Mouse (Mus musculus) kidney, postnatal 0 days (tissue): Measurements from ENCODE around the gene Gpr160. TPM values are rescaled to one million over a fixed set of nuclear protein-coding genes. Genes with fewer than 3 reads are reported as not detected.

Experiments used
- ATAC-seq: fragments of 200-750 bp; cut with Nextera tagmentation; replicated peaks from 2 replicates; pipeline ENCODE4 v1.8.0; 2017; ENCODE audit warnings: low read depth, moderate number of reproducible peaks, moderate TSS enrichment, moderate library complexity; ENCODE audit not compliant: low FRiP score
- DNase-seq: peaks from one replicate; pipeline ENCODE4 v3.0.0-alpha.2; 2016; ENCODE audit warnings: low spot score
- H3K27ac ChIP-seq: fragments of 300-500 bp; sonication (generic); 2 replicates; pipeline ENCODE4 v1.5.1; 2014; ENCODE audit warnings: mild to moderate bottlenecking
- H3K27me3 ChIP-seq: fragments of 300-500 bp; sonication (generic); 2 replicates; pipeline ENCODE4 v1.6.1; 2014; ENCODE audit warnings: low read length, mixed read lengths; ENCODE audit not compliant: insufficient read depth
- H3K36me3 ChIP-seq: fragments of 300-500 bp; sonication (generic); 2 replicates; pipeline ENCODE4 v1.6.1; 2014; ENCODE audit warnings: low read length, mixed read lengths; ENCODE audit not compliant: insufficient read depth
- H3K4me1 ChIP-seq: fragments of 300-500 bp; sonication (generic); replicated peaks from 2 replicates; pipeline ENCODE4 v1.6.1; 2014; ENCODE audit warnings: antibody characterized with exemption, low read length, mixed read lengths; ENCODE audit not compliant: insufficient read depth
- H3K4me2 ChIP-seq: fragments of 300-500 bp; sonication (generic); 2 replicates; pipeline ENCODE4 v1.6.1; 2014; ENCODE audit warnings: mild to moderate bottlenecking, low read length, moderate library complexity, mixed read lengths
- H3K4me3 ChIP-seq: fragments of 300-500 bp; sonication (generic); replicated peaks from 2 replicates; pipeline ENCODE4 v1.5.1; 2014; ENCODE audit warnings: low read depth, low read length
- H3K9ac ChIP-seq: fragments of 300-500 bp; sonication (generic); 2 replicates; pipeline ENCODE4 v1.6.1; 2014; ENCODE audit warnings: low read depth, low read length
- H3K9me3 ChIP-seq: fragments of 300-500 bp; sonication (generic); replicated peaks from 2 replicates; pipeline ENCODE4 v1.6.1; 2016; ENCODE audit warnings: low read length, inconsistent platforms, mixed read lengths
- CTCF ChIP-seq: IDR thresholded peaks from 2 replicates; pipeline ENCODE4 v1.5.1; 2016; ENCODE audit warnings: antibody characterized with exemption, low read depth, mild to moderate bottlenecking, moderate library complexity
- WGBS: fragments of 180-500 bp; shearing (Covaris S2); extraction: QIAGEN DNeasy Blood & Tissue Kit; methylation state at CpG from one replicate; pipeline ENCODE4 v1.1.7; 2014; 5-methylcytosine and 5-hydroxymethylcytosine counted together
- polyA plus RNA-seq: library from polyadenylated mRNA; unstranded; fragments of >200 nt; fragmentation: Nextera tagmentation; extraction: Ambion mirVana; gene quantifications from 2 replicates; pipeline ENCODE4 v1.2.1, GENCODE M21; 2015

Gpr160 gene
- polyA plus RNA-seq, 1 experiment from 2014 or later, result 24.2 TPM

DNA sequence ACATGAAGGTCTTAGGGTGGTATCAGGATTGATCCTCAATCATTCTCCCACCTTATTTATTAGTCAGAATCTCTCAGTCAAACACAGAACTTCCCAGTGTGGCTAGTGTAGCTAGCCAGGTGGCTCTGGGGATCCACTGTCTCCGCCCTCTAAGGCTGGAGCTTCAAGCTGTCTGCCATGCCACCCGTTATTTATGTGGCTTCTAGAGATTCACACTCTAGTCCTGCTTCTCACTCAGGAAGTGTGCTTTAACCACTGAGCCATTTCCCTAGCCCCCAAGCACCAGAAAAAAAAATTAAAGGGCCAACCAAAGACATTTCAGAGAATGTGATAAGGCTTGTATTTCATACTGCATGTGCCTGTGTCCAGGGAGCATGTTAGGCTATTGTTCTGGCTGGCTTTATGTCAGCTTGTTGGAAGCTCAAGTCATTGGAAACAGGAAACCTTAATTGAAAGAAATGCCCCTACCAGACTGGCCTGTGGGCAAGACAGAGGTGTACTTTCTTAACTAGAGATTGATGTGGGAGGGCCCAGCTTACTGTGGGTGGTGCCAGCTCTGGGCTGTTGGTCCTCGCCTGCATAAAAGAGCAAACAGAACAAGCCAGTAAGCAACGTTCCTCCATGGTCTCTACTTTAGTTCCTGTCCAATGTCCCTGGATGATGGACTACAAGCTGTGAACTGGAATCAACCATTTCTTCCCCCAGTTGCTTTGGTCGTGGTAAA, 8.1 kb downstream of the Gpr160 start:
- 56% methylated on average over 5 of the region's 5 CpGs for WGBS
- Histone ChIP-seq H3K4me3 (no peak overlapping the region), H3K27ac (no peak overlapping the region), H3K4me1 (no peaks in the 10 kb centered on the region), H3K4me2 (no peak overlapping the region), H3K36me3 (no peaks in the 10 kb centered on the region), H3K27me3 (no peaks in the 10 kb centered on the region), H3K9me3 (no peaks in the 10 kb centered on the region), H3K9ac (no peak overlapping the region)
- ATAC-seq, result no peak
- TF ChIP-seq CTCF, result no peak
- no peak for DNase-seq

DNA sequence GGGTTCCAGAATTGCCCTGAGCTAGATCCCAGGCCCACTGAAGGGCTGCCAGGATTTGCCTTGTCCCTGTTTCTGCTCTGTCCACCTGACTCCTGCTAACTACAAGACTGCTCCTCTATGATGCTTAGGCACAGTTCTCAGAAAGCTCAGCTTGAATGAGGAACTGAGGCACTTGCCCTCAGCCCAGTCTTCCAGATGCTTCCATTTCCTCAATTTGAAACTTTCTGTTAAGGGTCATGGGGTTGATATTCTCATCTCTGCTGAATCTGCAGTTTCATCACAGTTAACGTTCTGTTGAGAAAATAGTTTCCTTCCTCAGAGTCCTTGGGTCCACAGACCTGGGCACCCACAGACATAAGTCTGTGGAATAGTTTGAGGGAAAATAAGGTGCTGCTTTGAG, 8.9 kb downstream of the Gpr160 start:
- Histone ChIP-seq H3K4me1 (no peaks in the 10 kb centered on the region), H3K9me3 (no peaks in the 10 kb centered on the region), H3K4me2 (no peak overlapping the region), H3K4me3 (no peak overlapping the region), H3K27me3 (no peaks in the 10 kb centered on the region), H3K9ac (no peak overlapping the region), H3K27ac (no peak overlapping the region), H3K36me3 (no peaks in the 10 kb centered on the region)
- WGBS, result 55% methylated on average over 1 of the region's 1 CpGs
- ATAC-seq (no peak), DNase-seq (no peak)
- no peak for TF ChIP-seq CTCF

DNA sequence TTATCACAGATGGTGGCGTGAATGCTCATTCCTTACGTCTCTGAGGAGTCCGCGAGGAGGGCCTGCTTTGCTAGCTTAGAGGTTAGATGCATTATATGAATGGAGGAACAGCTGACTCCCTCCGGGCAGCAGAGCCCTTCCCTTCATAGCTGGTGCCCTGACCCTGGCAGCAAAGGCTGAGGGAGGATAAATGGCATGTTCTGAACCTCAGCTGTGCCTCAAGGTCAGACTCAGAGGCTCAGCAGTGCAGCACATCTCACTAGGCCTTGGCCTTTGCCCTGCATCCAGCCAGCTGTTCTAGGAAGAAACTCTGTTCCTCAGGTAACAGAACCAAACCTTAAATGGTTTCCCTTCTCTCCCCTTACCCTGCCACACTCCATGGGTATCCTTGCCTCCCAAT, 12.4 kb downstream of the Gpr160 start:
- H3K27me3 ChIP-seq, result no peaks in the 10 kb centered on the region
- TF ChIP-seq CTCF, result no peak
- H3K36me3 ChIP-seq, result no peaks in the 10 kb centered on the region
- H3K4me1 ChIP-seq, result no peaks in the 10 kb centered on the region
- ATAC-seq (no peak), DNase-seq (no peak)
- no peak overlapping the region for H3K27ac ChIP-seq
- 86% methylated on average over 5 of the region's 5 CpGs for WGBS
- no peak overlapping the region for H3K4me3 ChIP-seq
- no peak overlapping the region for H3K4me2 ChIP-seq
- H3K9me3 ChIP-seq, result no peaks in the 10 kb centered on the region
- no peak overlapping the region for H3K9ac ChIP-seq

DNA sequence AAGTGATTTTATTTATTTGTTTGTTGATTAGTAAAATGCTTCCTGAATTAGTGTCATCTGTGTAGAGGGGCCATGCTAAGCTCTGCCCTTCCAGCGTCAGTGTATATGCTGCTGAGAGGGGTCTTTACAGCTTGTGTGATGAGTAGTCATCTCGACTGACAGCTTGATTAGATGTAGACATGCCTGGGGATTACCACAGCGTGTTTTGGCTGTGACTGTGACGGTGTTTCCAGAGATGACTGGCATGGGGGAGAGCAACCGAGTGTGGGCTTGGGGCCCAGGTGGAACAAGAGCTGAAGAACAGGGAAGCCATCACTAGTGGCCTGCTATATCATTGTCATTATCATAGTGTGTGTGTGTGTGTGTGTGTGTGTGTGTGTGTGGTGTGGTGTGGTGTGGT, 12.9 kb downstream of the Gpr160 start:
- ATAC-seq (no peak), DNase-seq (no peak)
- H3K4me3 ChIP-seq, result no peak overlapping the region
- no peak overlapping the region for H3K9ac ChIP-seq
- 73% methylated on average over 5 of the region's 5 CpGs for WGBS
- no peaks in the 10 kb centered on the region for H3K36me3 ChIP-seq
- H3K9me3 ChIP-seq, result no peaks in the 10 kb centered on the region
- H3K4me1 ChIP-seq, result no peaks in the 10 kb centered on the region
- no peaks in the 10 kb centered on the region for H3K27me3 ChIP-seq
- H3K27ac ChIP-seq, result no peak overlapping the region
- TF ChIP-seq CTCF, result no peak
- H3K4me2 ChIP-seq, result no peak overlapping the region

DNA sequence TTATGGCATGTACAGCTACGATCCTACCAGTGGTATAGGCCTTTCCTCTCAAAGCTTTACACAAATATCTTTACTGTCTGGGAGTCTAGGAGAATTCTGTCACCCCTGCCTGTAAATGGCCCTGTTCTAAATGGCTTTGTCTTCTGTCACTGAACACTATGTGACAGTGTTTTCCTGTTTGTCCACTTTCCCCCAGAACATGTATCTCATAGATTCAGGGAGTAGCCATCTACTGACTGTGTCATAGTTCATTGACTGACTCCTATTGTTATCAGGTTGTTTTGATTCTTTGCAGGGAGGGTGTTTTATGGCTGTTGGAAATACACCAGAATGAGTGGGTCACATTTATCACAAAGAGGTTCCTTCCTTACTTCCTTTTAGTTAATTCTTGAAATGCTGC, 14.2 kb downstream of the Gpr160 start:
- Histone ChIP-seq H3K4me2 (no peak overlapping the region), H3K27me3 (no peaks in the 10 kb centered on the region), H3K36me3 (no peaks in the 10 kb centered on the region), H3K9ac (no peak overlapping the region), H3K27ac (no peak overlapping the region), H3K4me1 (no peaks in the 10 kb centered on the region), H3K9me3 (no peaks in the 10 kb centered on the region), H3K4me3 (no peak overlapping the region)
- no peak for TF ChIP-seq CTCF
- WGBS, result 75% methylated on average over 1 of the region's 1 CpGs
- no peak for ATAC-seq
- no peak for DNase-seq

DNA sequence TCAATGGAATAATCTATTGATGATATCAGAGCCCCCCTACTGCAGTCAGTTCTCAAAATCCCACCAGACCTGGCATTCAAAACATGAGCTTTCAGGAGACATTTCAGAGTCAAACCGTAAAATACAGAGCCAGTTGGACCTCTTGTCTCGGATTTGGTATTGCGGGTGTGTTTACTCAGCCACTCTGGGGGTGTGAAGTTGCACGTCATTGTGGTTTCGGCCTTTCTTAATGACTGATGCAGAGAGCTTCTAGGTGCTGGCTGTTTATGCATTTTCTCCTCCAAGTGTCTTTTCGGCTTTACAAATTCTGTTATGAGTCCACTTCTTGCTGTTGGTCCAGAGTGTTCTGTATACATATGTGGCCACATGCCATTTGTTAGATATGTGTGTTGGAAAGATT, 21.0 kb downstream of the Gpr160 start:
- no peak overlapping the region for H3K4me3 ChIP-seq
- DNase-seq (no peak), ATAC-seq (no peak)
- H3K9ac ChIP-seq, result no peak overlapping the region
- H3K4me2 ChIP-seq, result no peak overlapping the region
- no peak overlapping the region for H3K27ac ChIP-seq
- H3K9me3 ChIP-seq, result no peaks in the 10 kb centered on the region
- H3K4me1 ChIP-seq, result no peaks in the 10 kb centered on the region
- H3K36me3 ChIP-seq, result no peaks in the 10 kb centered on the region
- no peak for TF ChIP-seq CTCF
- WGBS, result 53% methylated on average over 6 of the region's 6 CpGs
- no peaks in the 10 kb centered on the region for H3K27me3 ChIP-seq

DNA sequence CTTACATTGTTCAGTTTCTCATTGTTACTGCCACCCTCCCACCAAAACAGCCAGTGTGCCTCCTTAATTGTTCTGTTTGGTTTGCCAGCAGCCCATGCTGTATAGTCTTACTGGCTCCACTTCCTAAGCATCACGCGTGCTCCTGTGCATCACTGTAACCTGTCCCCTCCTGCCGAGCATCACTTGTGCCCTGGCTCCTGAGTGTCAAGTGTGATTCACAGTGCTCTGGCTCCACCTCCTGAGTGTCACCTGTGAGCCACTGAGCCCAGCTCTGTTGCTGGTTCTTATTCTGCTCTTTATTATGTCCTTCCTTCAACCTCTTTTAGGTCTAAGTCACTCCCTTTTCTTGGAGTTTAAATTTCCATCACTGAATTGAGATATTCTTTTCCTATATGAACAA, 31.7 kb downstream of the Gpr160 start:
- Histone ChIP-seq H3K4me2 (no peak overlapping the region), H3K27ac (no peak overlapping the region), H3K4me3 (no peak overlapping the region), H3K27me3 (no peaks in the 10 kb centered on the region), H3K4me1 (no peaks in the 10 kb centered on the region), H3K36me3 (no peaks in the 10 kb centered on the region), H3K9ac (no peak overlapping the region), H3K9me3 (no peaks in the 10 kb centered on the region)
- ATAC-seq (no peak), DNase-seq (no peak)
- 84% methylated on average over 3 of the region's 3 CpGs for WGBS
- TF ChIP-seq CTCF, result no peak
